Mouse (Mus musculus): ENCODE measurements around the gene Nek3. TPM values are rescaled to one million over a fixed set of nuclear protein-coding genes. Genes with fewer than 3 reads are reported as not detected.
A peak's percentile ranks its signal among the peaks of the same experiment; 100 is the strongest.

Nek3 gene
- polyA plus RNA-seq (2017; shearing (Covaris generic)): 1 to 10 TPM; 4.9 to 7.2 TPM

- peak; percentile 94 for ATAC-seq
Observed at GRCm38 (mm10) chr8:22166080-22166603, at the start of gene Nek3. Nek3 (minus strand) TSS chr8:22166435.

- ATAC-seq: no peak
Observed at GRCm38 (mm10) chr8:22214826-22215225, 48.6 kb upstream of the Nek3 start.

GRCm38 (mm10) chr8:22209012-22209411 is 42.8 kb upstream of the Nek3 start:
- no peak for ATAC-seq

GRCm38 (mm10) chr8:22207535-22207934 is 41.3 kb upstream of the Nek3 start:
- ATAC-seq: no peak

- ATAC-seq: no peak
Observed at GRCm38 (mm10) chr8:22199481-22199880, 33.2 kb upstream of the Nek3 start.

GRCm38 (mm10) chr8:22197914-22198313 is 31.7 kb upstream of the Nek3 start:
- ATAC-seq: no peak

GRCm38 (mm10) chr8:22193432-22194010 is 27.3 kb upstream of the Nek3 start:
- ATAC-seq: peak; percentile 54

GRCm38 (mm10) chr8:22192660-22193431 is 26.6 kb upstream of the Nek3 start, which contains the start of gene Vps36:
Vps36 (plus strand) TSS chr8:22192809.
- ATAC-seq: peak; percentile 85

GRCm38 (mm10) chr8:22185431-22186397 is 19.5 kb upstream of the Nek3 start, which contains the start of gene Ckap2:
Ckap2 (minus strand) TSS chr8:22185819.
- ATAC-seq: peak; percentile 95

- peak; percentile 24 for ATAC-seq
Observed at GRCm38 (mm10) chr8:22184884-22185283, 18.6 kb upstream of the Nek3 start.

- no peak for ATAC-seq
Observed at GRCm38 (mm10) chr8:22175966-22176365, 9.7 kb upstream of the Nek3 start.

- ATAC-seq: no peak
Observed at GRCm38 (mm10) chr8:22169167-22169566, 2.9 kb upstream of the Nek3 start.

- peak; percentile 40 for ATAC-seq
Observed at GRCm38 (mm10) chr8:22165251-22166079, 770 bp downstream of the Nek3 start.

GRCm38 (mm10) chr8:22164431-22164830 is 1.8 kb downstream of the Nek3 start:
- no peak for ATAC-seq

- ATAC-seq: no peak
Observed at GRCm38 (mm10) chr8:22162206-22162605, 4.0 kb downstream of the Nek3 start.

- no peak for ATAC-seq
Observed at GRCm38 (mm10) chr8:22150345-22150663, 15.9 kb downstream of the Nek3 start.

- no peak for ATAC-seq
Observed at GRCm38 (mm10) chr8:22149643-22150344, 16.4 kb downstream of the Nek3 start.

GRCm38 (mm10) chr8:22148367-22148740 is 17.9 kb downstream of the Nek3 start:
- ATAC-seq: no peak

- ATAC-seq: no peak
Observed at GRCm38 (mm10) chr8:22147706-22148366, 18.4 kb downstream of the Nek3 start.

- ATAC-seq: no peak
Observed at GRCm38 (mm10) chr8:22145831-22146230, 20.4 kb downstream of the Nek3 start.

Data from CD4-positive, CD25-positive, alpha-beta regulatory T cell, adult 4 months (primary cell).